Mouse (Mus musculus) kidney, embryonic 16.5 days (tissue): ENCODE measurements around the gene Chrnb4. TPM values are rescaled to one million over a fixed set of nuclear protein-coding genes. Genes with fewer than 3 reads are reported as not detected.

Source experiments
- ATAC-seq: fragments of 200-750 bp; cut with Nextera tagmentation; 2 replicates; pipeline ENCODE4 v1.8.0; 2017; ENCODE audit warnings: moderate TSS enrichment; ENCODE audit not compliant: low FRiP score, low TSS enrichment
- H3K27ac ChIP-seq: fragments of 300-500 bp; sonication (generic); 2 replicates; pipeline ENCODE4 v1.5.1; 2014; ENCODE audit warnings: low read length
- H3K27me3 ChIP-seq: fragments of 300-500 bp; sonication (generic); 2 replicates; pipeline ENCODE4 v1.6.1; 2014; ENCODE audit warnings: low read length, control low read depth, mixed read lengths; ENCODE audit not compliant: insufficient read depth
- H3K36me3 ChIP-seq: fragments of 300-500 bp; sonication (generic); 2 replicates; pipeline ENCODE4 v1.6.1; 2014; ENCODE audit warnings: low read length, control low read depth, mixed read lengths; ENCODE audit not compliant: insufficient read depth
- H3K4me1 ChIP-seq: fragments of 300-500 bp; sonication (generic); 2 replicates; pipeline ENCODE4 v1.6.1; 2014; ENCODE audit warnings: low read length, control low read depth, mixed read lengths; ENCODE audit not compliant: insufficient read depth
- H3K4me2 ChIP-seq: fragments of 300-500 bp; sonication (generic); replicated peaks from 2 replicates; pipeline ENCODE4 v1.6.1; 2014; ENCODE audit warnings: low read depth, low read length
- H3K4me3 ChIP-seq: fragments of 300-500 bp; sonication (generic); 2 replicates; pipeline ENCODE4 v1.5.1; 2014; ENCODE audit warnings: mild to moderate bottlenecking, low read length
- H3K9ac ChIP-seq: fragments of 300-500 bp; sonication (generic); replicated peaks from 2 replicates; pipeline ENCODE4 v1.6.1; 2014; ENCODE audit warnings: low read length
- H3K9me3 ChIP-seq: fragments of 300-500 bp; sonication (generic); 2 replicates; pipeline ENCODE4 v1.6.1; 2016; ENCODE audit warnings: low read length, control low read depth
- WGBS: fragments of 180-500 bp; shearing (Covaris S2); extraction: QIAGEN DNeasy Blood & Tissue Kit; methylation state at CpG from one replicate; pipeline ENCODE4 v1.1.7; 2014; 5-methylcytosine and 5-hydroxymethylcytosine counted together
- polyA plus RNA-seq: library from polyadenylated mRNA; unstranded; fragments of >200 nt; fragmentation: Nextera tagmentation; extraction: Ambion mirVana; gene quantifications from 2 replicates; pipeline ENCODE4 v1.2.1, GENCODE M21; 2015

Gene Chrnb4
- polyA plus RNA-seq: 2.9 and 3.8 TPM in 2 replicates

DNA sequence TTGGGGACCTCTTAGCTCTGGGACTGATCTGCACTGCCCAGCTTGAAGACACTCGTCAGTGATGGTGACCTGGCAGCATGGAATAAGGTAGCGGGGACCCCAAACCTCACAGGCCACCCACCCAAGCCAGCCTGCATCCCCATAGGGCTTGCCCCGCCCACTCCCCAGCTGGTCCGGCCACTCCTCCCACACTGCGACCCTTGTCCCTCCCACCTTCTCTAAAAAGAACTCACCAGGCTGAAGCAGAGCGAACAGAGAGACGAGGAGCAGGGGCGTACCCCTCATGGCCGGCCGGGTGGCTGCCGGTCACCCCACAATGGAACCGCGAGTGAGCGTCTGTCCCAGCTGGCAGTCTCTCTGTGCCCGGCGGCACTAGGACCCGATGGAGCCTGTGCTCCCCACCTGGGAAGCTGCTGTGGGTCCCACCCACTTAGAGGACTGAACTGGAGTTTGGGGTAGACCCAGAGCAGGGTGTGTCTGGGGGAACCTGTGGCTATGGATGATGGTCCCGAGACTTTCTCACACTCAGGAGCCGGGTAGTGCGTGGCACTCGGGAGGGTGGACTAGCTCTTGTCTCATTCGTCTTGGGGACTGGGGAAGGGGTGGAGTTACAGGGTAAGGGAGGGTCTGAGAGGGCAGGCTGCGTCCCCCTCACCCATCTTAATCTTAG, at the start of gene Chrnb4:
TSS of gene Chrnb4 (minus strand) at position 569 of the 670 bp plus-strand sequence.
- ATAC-seq: peak; percentile 66
- Histone ChIP-seq H3K9me3 (no peaks in the 10 kb centered on the region), H3K9ac (peak within 1 kb of the TSS; percentile 50), H3K27ac (no peak within 1 kb of the TSS), H3K4me2 (peak within 1 kb of the TSS; percentile 84), H3K4me1 (no peaks in the 10 kb centered on the region), H3K27me3 (peaks cover 4% of the 10 kb centered on the region; the same call in 1 of the 2 replicates), H3K36me3 (no peaks in the 10 kb centered on the region), H3K4me3 (peak within 1 kb of the TSS; percentile 57)
- under 1% methylated on average over 23 of the region's 23 CpGs for WGBS

- no peak overlapping the region for H3K4me3 ChIP-seq
- H3K27me3 ChIP-seq: no peaks in the 10 kb centered on the region
- 87% methylated on average over 4 of the region's 4 CpGs for WGBS
- H3K9ac ChIP-seq: no peak overlapping the region
- no peaks in the 10 kb centered on the region for H3K36me3 ChIP-seq
- no peak overlapping the region for H3K4me2 ChIP-seq
- no peak for ATAC-seq
- H3K4me1 ChIP-seq: no peaks in the 10 kb centered on the region
- no peaks in the 10 kb centered on the region for H3K9me3 ChIP-seq
- H3K27ac ChIP-seq: no peak overlapping the region
Observed at GRCm38 (mm10) chr9:55096870-55097269, 48.3 kb upstream of the Chrnb4 start.

DNA sequence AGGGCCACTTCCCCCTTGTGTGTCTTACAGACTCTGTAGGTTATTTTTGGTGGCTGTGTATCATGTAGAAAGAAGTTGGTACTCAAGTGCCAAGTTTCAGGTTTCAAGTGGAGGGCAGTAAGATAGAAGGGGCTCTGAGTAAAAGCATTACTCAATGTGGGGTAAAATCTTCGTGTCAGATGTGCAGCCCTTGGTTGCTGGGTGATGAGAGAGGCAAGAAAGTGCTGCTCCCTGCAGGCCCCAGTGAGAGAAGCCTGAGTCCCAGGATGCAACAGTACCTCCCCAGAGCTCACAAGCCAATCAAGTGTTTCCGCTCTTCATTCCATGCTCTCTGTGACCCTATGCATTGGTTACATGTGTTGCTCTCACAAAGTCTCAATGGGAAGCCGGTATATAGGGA, 47.5 kb upstream of the Chrnb4 start:
- Histone ChIP-seq H3K36me3 (no peaks in the 10 kb centered on the region), H3K4me2 (no peak overlapping the region), H3K4me3 (no peak overlapping the region), H3K4me1 (0 out of 2 replicates have a peak, but pooled peaks cover under 1% of the 10 kb centered on the region), H3K27ac (no peak overlapping the region), H3K27me3 (no peaks in the 10 kb centered on the region), H3K9ac (no peak overlapping the region), H3K9me3 (no peaks in the 10 kb centered on the region)
- 64% methylated on average over 3 of the region's 3 CpGs for WGBS
- no peak for ATAC-seq

- H3K4me3 ChIP-seq: no peak overlapping the region
- no peak overlapping the region for H3K4me2 ChIP-seq
- H3K36me3 ChIP-seq: no peaks in the 10 kb centered on the region
- H3K4me1 ChIP-seq: peaks cover 12% of the 10 kb centered on the region
- 0 out of 2 replicates have a peak, but pooled peaks have one; percentile 42 for ATAC-seq
- no peak overlapping the region for H3K27ac ChIP-seq
- no peaks in the 10 kb centered on the region for H3K27me3 ChIP-seq
- no peak overlapping the region for H3K9ac ChIP-seq
- WGBS: 9% methylated on average over 5 of the region's 5 CpGs
- no peaks in the 10 kb centered on the region for H3K9me3 ChIP-seq
Observed at GRCm38 (mm10) chr9:55090141-55090540, 41.6 kb upstream of the Chrnb4 start.

- ATAC-seq: no peak
- H3K4me3 ChIP-seq: no peak overlapping the region
- 83% methylated on average over 2 of the region's 2 CpGs for WGBS
- H3K4me2 ChIP-seq: no peak overlapping the region
- H3K27me3 ChIP-seq: no peaks in the 10 kb centered on the region
- peaks cover 12% of the 10 kb centered on the region for H3K4me1 ChIP-seq
- H3K27ac ChIP-seq: no peak overlapping the region
- no peak overlapping the region for H3K9ac ChIP-seq
- H3K9me3 ChIP-seq: no peaks in the 10 kb centered on the region
- H3K36me3 ChIP-seq: no peaks in the 10 kb centered on the region
Observed at GRCm38 (mm10) chr9:55089226-55089625, 40.6 kb upstream of the Chrnb4 start.

- no peak overlapping the region for H3K4me2 ChIP-seq
- H3K27me3 ChIP-seq: no peaks in the 10 kb centered on the region
- H3K4me3 ChIP-seq: no peak overlapping the region
- no peaks in the 10 kb centered on the region for H3K36me3 ChIP-seq
- H3K4me1 ChIP-seq: 0 out of 2 replicates have a peak, but pooled peaks cover 4% of the 10 kb centered on the region
- H3K9ac ChIP-seq: no peak overlapping the region
- no peaks in the 10 kb centered on the region for H3K9me3 ChIP-seq
- ATAC-seq: no peak
- 15% methylated on average over 7 of the region's 7 CpGs for WGBS
- no peak overlapping the region for H3K27ac ChIP-seq
Observed at GRCm38 (mm10) chr9:55083154-55083913, 34.8 kb upstream of the Chrnb4 start.

DNA sequence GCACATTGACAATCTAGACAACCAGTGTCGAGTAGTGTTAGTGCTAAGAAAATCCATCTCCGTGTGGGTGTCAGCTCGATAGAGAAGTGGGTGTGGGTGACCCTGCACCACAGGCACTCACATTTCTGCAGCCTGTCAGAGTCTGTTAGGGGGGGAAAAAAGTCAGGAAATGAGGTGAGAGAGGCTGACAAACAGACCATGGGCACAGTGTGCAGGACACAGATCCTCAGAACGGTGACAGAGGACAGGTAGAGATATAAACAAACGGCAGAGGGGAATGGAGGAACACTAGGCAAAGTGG, 19.3 kb upstream of the Chrnb4 start:
- H3K27me3 ChIP-seq: no peaks in the 10 kb centered on the region
- H3K4me1 ChIP-seq: no peaks in the 10 kb centered on the region
- H3K9me3 ChIP-seq: no peaks in the 10 kb centered on the region
- H3K4me2 ChIP-seq: no peak overlapping the region
- no peak overlapping the region for H3K27ac ChIP-seq
- H3K9ac ChIP-seq: no peak overlapping the region
- WGBS: 28% methylated on average over 5 of the region's 5 CpGs
- ATAC-seq: no peak
- H3K4me3 ChIP-seq: no peak overlapping the region
- H3K36me3 ChIP-seq: no peaks in the 10 kb centered on the region

- ATAC-seq: no peak
- Histone ChIP-seq H3K36me3 (no peaks in the 10 kb centered on the region), H3K9me3 (no peaks in the 10 kb centered on the region), H3K4me1 (no peaks in the 10 kb centered on the region), H3K4me3 (no peak overlapping the region), H3K4me2 (no peak overlapping the region), H3K27me3 (no peaks in the 10 kb centered on the region), H3K27ac (no peak overlapping the region), H3K9ac (no peak overlapping the region)
- WGBS: 40% methylated on average over 8 of the region's 8 CpGs
Observed at GRCm38 (mm10) chr9:55067260-55067964, 18.8 kb upstream of the Chrnb4 start.

- no peak for ATAC-seq
- whole genome bisulfite sequencing: 74% methylated on average over 9 of the region's 9 CpGs
- no peak overlapping the region for H3K4me2 ChIP-seq
Observed at GRCm38 (mm10) chr9:55065241-55065640, 16.7 kb upstream of the Chrnb4 start.

More at GRCm38 (mm10) chr9:55065241-55065640, 16.7 kb upstream of the Chrnb4 start:
- H3K9me3 ChIP-seq: no peaks in the 10 kb centered on the region
- H3K9ac ChIP-seq: no peak overlapping the region
- H3K27me3 ChIP-seq: 0 out of 2 replicates have a peak, but pooled peaks cover 2% of the 10 kb centered on the region
- H3K4me3 ChIP-seq: no peak overlapping the region
- no peaks in the 10 kb centered on the region for H3K4me1 ChIP-seq
- no peaks in the 10 kb centered on the region for H3K36me3 ChIP-seq
- H3K27ac ChIP-seq: no peak overlapping the region
